In genomic region chr10:68540612-68541011, GRCm38 (mm10) we compare ENCODE assay signal across 9 mouse cellular contexts. TPM values are rescaled to one million over a fixed set of nuclear protein-coding genes. Genes with fewer than 3 reads are reported as not detected.
DNase-seq lines count a peak whose midpoint lies in the region; ATAC-seq and TF ChIP-seq lines count a peak whose summit lies in the region.
"Had no signal": no experiment of that assay in that cellular context is flagged by ENCODE, and none has a peak within 500 bp of the region (broad histone marks: within the 10 kb centered on the region; RNA-seq: fewer than 3 reads in every experiment).

No protein-coding gene starts in this region.

- no peak for TF ChIP-seq EP300 in heart, adult 2 months (IDR thresholded peaks at IDR 0.05; ENCODE audit: insufficient read depth, low read depth, low read length)

- H3K4me3 ChIP-seq in heart, embryonic 13.5 days, result peak overlapping the region; percentile 57; the same call in 1 of the 2 replicates
- H3K4me3 ChIP-seq in heart, adult 2 months, result no peak overlapping the region
- H3K4me3 ChIP-seq in neural tube, embryonic 11.5 days (ENCODE audit: low read depth, low read length), result no peak overlapping the region
- H3K4me3 ChIP-seq in hindbrain, embryonic 16.5 days (ENCODE audit: low read length), result no peak overlapping the region
- H3K4me3 ChIP-seq in olfactory bulb, adult 2 months (ENCODE audit: insufficient read depth, low read depth, low read length), result no peak overlapping the region

- H3K9me3 ChIP-seq in heart, embryonic 13.5 days, result no peaks in the 10 kb centered on the region
- no peaks in the 10 kb centered on the region for H3K9me3 ChIP-seq in neural tube, embryonic 11.5 days (ENCODE audit: control insufficient read depth, low read length)
- H3K9me3 ChIP-seq in hindbrain, embryonic 16.5 days (ENCODE audit: control insufficient read depth, low read length), result no peaks in the 10 kb centered on the region

- H3K9ac ChIP-seq in heart, embryonic 13.5 days, result no peak overlapping the region; the same call in 1 of the 2 replicates
- no peak overlapping the region for H3K9ac ChIP-seq in heart, adult 2 months (ENCODE audit: low read depth, low read length)
- H3K9ac ChIP-seq in neural tube, embryonic 11.5 days (ENCODE audit: low read length), result no peak overlapping the region
- no peak overlapping the region for H3K9ac ChIP-seq in hindbrain, embryonic 16.5 days (ENCODE audit: low read depth, low read length)

- TF ChIP-seq CTCF in heart, adult 2 months (IDR thresholded peaks at IDR 0.05), result no peak
- no peak for TF ChIP-seq CTCF in olfactory bulb, adult 2 months (IDR thresholded peaks at IDR 0.05; ENCODE audit: insufficient read depth, low read depth, low read length)

- H3K4me1 ChIP-seq in heart, embryonic 13.5 days, result peaks cover 25% of the 10 kb centered on the region
- H3K4me1 ChIP-seq in heart, adult 2 months (ENCODE audit: control insufficient read depth, insufficient read depth, low read length), result peaks cover 3% of the 10 kb centered on the region
- peaks cover 11% of the 10 kb centered on the region for H3K4me1 ChIP-seq in neural tube, embryonic 11.5 days (ENCODE audit: control insufficient read depth, insufficient read depth, low read length)
- peaks cover 11% of the 10 kb centered on the region for H3K4me1 ChIP-seq in hindbrain, embryonic 16.5 days (ENCODE audit: control insufficient read depth, insufficient read depth, low read depth, low read length)
- peaks cover 8% of the 10 kb centered on the region for H3K4me1 ChIP-seq in olfactory bulb, adult 2 months (ENCODE audit: control insufficient read depth, insufficient read depth, low read length)

- 53% methylated on average over 3 of the region's 3 CpGs for WGBS in heart, embryonic 13.5 days
- WGBS in heart, adult 2 months, result 45% methylated on average over 3 of the region's 3 CpGs
- 58% methylated on average over 3 of the region's 3 CpGs for WGBS in neural tube, embryonic 11.5 days
- 25% methylated on average over 3 of the region's 3 CpGs for WGBS in hindbrain, embryonic 16.5 days
- WGBS in olfactory bulb, adult 2 months, result 21% methylated on average over 3 of the region's 3 CpGs

- no peaks in the 10 kb centered on the region for H3K27me3 ChIP-seq in heart, embryonic 13.5 days (replicated peaks)
- H3K27me3 ChIP-seq in heart, adult 2 months (ENCODE audit: control insufficient read depth, insufficient read depth, low read length), result no peaks in the 10 kb centered on the region
- no peaks in the 10 kb centered on the region for H3K27me3 ChIP-seq in neural tube, embryonic 11.5 days (ENCODE audit: control insufficient read depth, insufficient read depth, low read length)
- H3K27me3 ChIP-seq in hindbrain, embryonic 16.5 days (replicated peaks; ENCODE audit: control insufficient read depth, insufficient read depth, low read length), result no peaks in the 10 kb centered on the region

- no peak for DNase-seq in heart, adult 2 months
- peak; percentile 41 for DNase-seq in neural tube, embryonic 11.5 days (ENCODE audit: low spot score)
- no peak for DNase-seq in neural tube, embryonic 10.5 days (ENCODE audit: extremely low spot score, low spot score)
- DNase-seq in MN1 (ENCODE audit: low spot score), result no peak
- DNase-seq: lung, adult 18-20 months had no signal

- intact Hi-C loops in heart, adult 2 months (cut with DNase I), result no loop called here

- no peaks in the 10 kb centered on the region for H3K79me2 ChIP-seq in heart, adult 2 months (replicated peaks; ENCODE audit: control insufficient read depth, insufficient read depth, low read length)

- H3K4me2 ChIP-seq in heart, embryonic 13.5 days, result peak overlapping the region; percentile 73
- H3K4me2 ChIP-seq in neural tube, embryonic 11.5 days (ENCODE audit: low read depth), result no peak overlapping the region
- H3K4me2 ChIP-seq in hindbrain, embryonic 16.5 days (ENCODE audit: low read length), result no peak overlapping the region

- peak overlapping the region; percentile 80 for H3K27ac ChIP-seq in heart, embryonic 13.5 days (replicated peaks)
- H3K27ac ChIP-seq in heart, adult 2 months, result no peak overlapping the region; the same call in 1 of the 2 replicates
- H3K27ac ChIP-seq in neural tube, embryonic 11.5 days (ENCODE audit: low read depth, low read length), result no peak overlapping the region
- H3K27ac ChIP-seq in hindbrain, embryonic 16.5 days (ENCODE audit: low read depth, low read length), result no peak overlapping the region
- H3K27ac ChIP-seq in olfactory bulb, adult 2 months (ENCODE audit: insufficient read depth, low read depth, low read length), result peak overlapping the region; percentile 39; the same call in 1 of the 2 replicates

- ATAC-seq in heart, embryonic 13.5 days (ENCODE audit: extremely low read depth, insufficient number of reproducible peaks, low FRiP score, low TSS enrichment), result no peak
- peak; percentile 85 for ATAC-seq in neural tube, embryonic 11.5 days (ENCODE audit: insufficient read depth, low FRiP score, low TSS enrichment)
- peak; percentile 82 for ATAC-seq in hindbrain, embryonic 16.5 days
- no peak for ATAC-seq in erythroid progenitor cell, adult 5-6 weeks (replicated peaks; ENCODE audit: low FRiP score, poor library complexity, severe bottlenecking)

- no peak for TF ChIP-seq POLR2A in heart, adult 2 months (IDR thresholded peaks at IDR 0.05; ENCODE audit: insufficient read depth, low read depth, low read length)
- TF ChIP-seq POLR2A in olfactory bulb, adult 2 months (IDR thresholded peaks at IDR 0.05; ENCODE audit: insufficient read depth, low read depth, low read length), result no peak

- H3K36me3 ChIP-seq in heart, embryonic 13.5 days, result no peaks in the 10 kb centered on the region
- no peaks in the 10 kb centered on the region for H3K36me3 ChIP-seq in heart, adult 2 months (ENCODE audit: control insufficient read depth, insufficient read depth, low read length)
- no peaks in the 10 kb centered on the region for H3K36me3 ChIP-seq in neural tube, embryonic 11.5 days (ENCODE audit: control insufficient read depth, insufficient read depth, low read length)
- H3K36me3 ChIP-seq in hindbrain, embryonic 16.5 days (ENCODE audit: control insufficient read depth, insufficient read depth, low read length), result no peaks in the 10 kb centered on the region

RNA-seq across cellular contexts. Expression of gene Cabcoco1, which starts 1.1 kb away (rescaled TPM):
- polyA plus RNA-seq in heart, embryonic 13.5 days (2015; fragmentation: Nextera tagmentation; extraction: Ambion mirVana), result 28.0 and 30.4 TPM in 2 replicates
- total RNA-seq in heart, adult 2 months (2021), result 10 to 100 TPM; 18.0 to 23.0 TPM
- polyA plus RNA-seq in heart, adult 2 months (2012; rRNA removed), result 8.6 and 15.1 TPM in 2 replicates
- not detected in 2 replicates for polyA plus RNA-seq in neural tube, embryonic 11.5 days (2014; fragmentation: Nextera tagmentation; extraction: Ambion mirVana)
- 2.8 and 4.2 TPM in 2 replicates for polyA plus RNA-seq in hindbrain, embryonic 16.5 days (2015; fragmentation: Nextera tagmentation; extraction: Ambion mirVana)
- polyA plus RNA-seq in olfactory bulb, adult 2 months (2012; ENCODE audit: insufficient read depth, insufficient read length, low replicate concordance, missing spikeins), result not detected in 2 replicates
- total RNA-seq in erythroid progenitor cell, adult 5-6 weeks (2015; ENCODE audit: low replicate concordance), result not detected in 2 replicates
- not detected in 2 replicates for total RNA-seq in erythroid progenitor cell, adult 5-6 weeks (2017; ENCODE audit: low replicate concordance)

Comparison
In these comparisons a context has a peak if more than half of its experiments do, and no peak if none do; other contexts are left out.
1. H3K27ac ChIP-seq: peak in heart, embryonic 13.5 days (single experiment) and olfactory bulb, adult 2 months (single experiment); none in heart, adult 2 months (single experiment), neural tube, embryonic 11.5 days (single experiment) and hindbrain, embryonic 16.5 days (single experiment).
2. ATAC-seq: peak in neural tube, embryonic 11.5 days (single experiment) and hindbrain, embryonic 16.5 days (single experiment); none in heart, embryonic 13.5 days (single experiment) and erythroid progenitor cell, adult 5-6 weeks (single experiment).